Mouse (Mus musculus) CH12.LX (cell line): ENCODE measurements around the gene Tgm1. TPM values are rescaled to one million over a fixed set of nuclear protein-coding genes. Genes with fewer than 3 reads are reported as not detected.

Source experiments
- DNase-seq: peaks from one replicate; pipeline ENCODE4 v3.0.0-alpha.2; 2013; ENCODE audit errors: extremely low read depth
- H3K27ac ChIP-seq: 2 replicates; pipeline ENCODE4 v1.5.1; 2012; ENCODE audit warnings: low read depth, mild to moderate bottlenecking, control low read depth, moderate library complexity; ENCODE audit not compliant: insufficient read depth
- H3K27me3 ChIP-seq: replicated peaks from 2 replicates; pipeline ENCODE3; 2012; ENCODE audit warnings: inconsistent platforms
- H3K36me3 ChIP-seq, 2 experiments: replicated peaks in 1 of 2; 2 replicates each; pipeline versions ENCODE3 to v1.6.1; 2012; ENCODE audit warnings: inconsistent platforms in 1 of 2, low read length in 1 of 2, mild to moderate bottlenecking in 1 of 2, mixed read lengths in 1 of 2, moderate library complexity in 1 of 2; ENCODE audit not compliant: control insufficient read depth in 1 of 2, insufficient read depth in 1 of 2
- H3K4me1 ChIP-seq, 2 experiments: 2 replicates each; pipeline ENCODE4 v1.6.1; 2012; ENCODE audit warnings: inconsistent platforms in 1 of 2, moderate library complexity in 1 of 2; ENCODE audit not compliant: insufficient read depth in 2 of 2, control insufficient read depth in 1 of 2
- H3K4me2 ChIP-seq: 2 replicates; pipeline ENCODE4 v1.6.1; 2012; ENCODE audit warnings: low read depth, mild to moderate bottlenecking, control low read depth; ENCODE audit not compliant: poor library complexity, insufficient read depth, severe bottlenecking
- H3K4me3 ChIP-seq, 3 experiments: fragments of 150-350 bp in 1 of 3; sonication (generic) in 1 of 3; replicated peaks in 1 of 3; 2 replicates each; pipeline versions ENCODE3 to v1.5.1; 2011 to 2012; ENCODE audit warnings: low read depth in 2 of 3, low read length in 2 of 3, mild to moderate bottlenecking in 2 of 3, moderate library complexity in 2 of 3, control low read depth in 1 of 3, improper control_type of control experiment in 1 of 3, inconsistent platforms in 1 of 3, mixed read lengths in 1 of 3; ENCODE audit not compliant: poor library complexity in 1 of 3
- H3K79me2 ChIP-seq: replicated peaks from 2 replicates; pipeline ENCODE4 v1.6.1; 2012; ENCODE audit warnings: mild to moderate bottlenecking, moderate library complexity; ENCODE audit not compliant: control insufficient read depth, poor library complexity, insufficient read depth, severe bottlenecking; ENCODE audit errors: extremely low read depth
- H3K9ac ChIP-seq: 2 replicates; pipeline ENCODE4 v1.6.1; 2012; ENCODE audit warnings: low read depth, mild to moderate bottlenecking, control low read depth, moderate library complexity; ENCODE audit not compliant: insufficient read depth
- H3K9me3 ChIP-seq: replicated peaks from 2 replicates; pipeline ENCODE3; 2012; ENCODE audit warnings: low read length, inconsistent platforms, mixed read lengths
- BHLHE40 ChIP-seq: IDR thresholded peaks from 2 replicates; pipeline ENCODE4 v1.6.1; 2011; ENCODE audit warnings: mild to moderate bottlenecking, low read depth, low read length, improper control_type of control experiment
- CHD1 ChIP-seq: IDR thresholded peaks from 2 replicates; pipeline ENCODE4 v1.6.1; 2012; ENCODE audit warnings: low read depth, low read length, improper control_type of control experiment, inconsistent platforms
- CTCF ChIP-seq, 2 experiments: IDR thresholded peaks in 1 of 2; conservative IDR thresholded peaks in 1 of 2; 2 replicates each; pipeline ENCODE4 v1.5.1; 2011 to 2012; ENCODE audit warnings: low read depth in 2 of 2, low read length in 2 of 2, improper control_type of control experiment in 1 of 2, inconsistent platforms in 1 of 2, mild to moderate bottlenecking in 1 of 2, moderate library complexity in 1 of 2
- ELF1 ChIP-seq: IDR thresholded peaks from 2 replicates; pipeline ENCODE4 v1.6.1; 2014; ENCODE audit warnings: low read depth, mild to moderate bottlenecking, inconsistent platforms, low read length, improper control_type of control experiment
- GABPA ChIP-seq: IDR thresholded peaks from 2 replicates; pipeline ENCODE4 v1.6.1; 2012; ENCODE audit warnings: low read depth, low read length, improper control_type of control experiment, inconsistent platforms; ENCODE audit not compliant: insufficient replicate concordance
- HCFC1 ChIP-seq: IDR thresholded peaks from 2 replicates; pipeline ENCODE4 v1.6.1; 2012; ENCODE audit warnings: low read depth, mild to moderate bottlenecking, inconsistent platforms, low read length, improper control_type of control experiment
- JUN ChIP-seq: IDR thresholded peaks from 2 replicates; pipeline ENCODE4 v1.6.1; 2011; ENCODE audit warnings: low read depth, mild to moderate bottlenecking, low read length, improper control_type of control experiment, moderate library complexity; ENCODE audit not compliant: insufficient read depth
- JUND ChIP-seq: conservative IDR thresholded peaks from 2 replicates; pipeline ENCODE4 v1.6.1; 2011; ENCODE audit warnings: low read depth, low read length, improper control_type of control experiment
- KAT2A ChIP-seq: IDR thresholded peaks from 2 replicates; pipeline ENCODE4 v1.6.1; 2012; ENCODE audit warnings: low read length, improper control_type of control experiment, inconsistent platforms; ENCODE audit not compliant: insufficient replicate concordance
- MAX ChIP-seq: IDR thresholded peaks from 2 replicates; pipeline ENCODE4 v1.6.1; 2011; ENCODE audit warnings: low read length, improper control_type of control experiment
- MAZ ChIP-seq: IDR thresholded peaks from 2 replicates; pipeline ENCODE4 v1.6.1; 2012; ENCODE audit warnings: low read depth, mild to moderate bottlenecking, inconsistent platforms, low read length, improper control_type of control experiment, moderate library complexity
- MXI1 ChIP-seq: IDR thresholded peaks from 2 replicates; pipeline ENCODE4 v1.6.1; 2011; ENCODE audit warnings: mild to moderate bottlenecking, low read depth, low read length, improper control_type of control experiment
- MYC ChIP-seq: IDR thresholded peaks from 2 replicates; pipeline ENCODE4 v1.6.1; 2011; ENCODE audit warnings: low read depth, mild to moderate bottlenecking, improper control_type of control experiment, low read length
- PAX5 ChIP-seq: IDR thresholded peaks from 2 replicates; pipeline ENCODE4 v1.6.1; 2012; ENCODE audit warnings: low read length, inconsistent platforms, mixed read lengths
- POLR2A ChIP-seq: IDR thresholded peaks from 2 replicates; pipeline ENCODE4 v1.6.1; 2011; ENCODE audit warnings: low read depth, mild to moderate bottlenecking, improper control_type of control experiment, low read length
- TBP ChIP-seq: conservative IDR thresholded peaks from 2 replicates; pipeline ENCODE4 v1.6.1; 2011; ENCODE audit warnings: low read depth, low read length, improper control_type of control experiment
- ZMIZ1 ChIP-seq: IDR thresholded peaks from 2 replicates; pipeline ENCODE4 v1.6.1; 2012; ENCODE audit warnings: low read depth, mild to moderate bottlenecking, inconsistent platforms, low read length, improper control_type of control experiment
- dilution Hi-C: fragments of 300-500 bp; cut with MboI; formaldehyde crosslinking; loops from 2 replicates; pipeline ENCODE4 v1.14.3; 2020; ENCODE audit warnings: low sequenced_read_pairs; ENCODE audit not compliant: extremely low pct_unique_long_range_greater_than_20kb, extremely low pct_ligation_motif_present
- in situ Hi-C: fragments of 300-500 bp; cut with MboI; formaldehyde crosslinking; loops from 3 replicates; pipeline ENCODE4 v1.14.3; 2019; ENCODE audit warnings: low sequenced_read_pairs, low pct_ligation_motif_present, low pct_unique_long_range_greater_than_20kb, mixed read lengths
- polyA plus RNA-seq: library from polyadenylated mRNA; unstranded; fragments of >175 nt; gene quantifications from 2 replicates; pipeline ENCODE4 v1.2.1, GENCODE M21; 2012; ENCODE audit warnings: low read depth; ENCODE audit not compliant: insufficient read length
- total RNA-seq, 2 experiments: library from RNA; depleted of rRNA; stranded (reverse); fragments of 300-350 nt in 1 of 2; fragments of >200 nt in 1 of 2; gene quantifications; 2 replicates each; pipeline ENCODE4 v1.2.3; 2012 to 2014

Tgm1 gene
- total and polyA plus RNA-seq, 3 experiments: 0.07 to 0.14 TPM; not detected in 1

- no peak overlapping the region for H3K27ac ChIP-seq
- no peak overlapping the region for H3K9ac ChIP-seq
- H3K36me3 ChIP-seq: peaks cover 18 to 19% of the 10 kb centered on the region in 2 experiments
- H3K9me3 ChIP-seq: no peaks in the 10 kb centered on the region
- TF ChIP-seq BHLHE40 (no peak), POLR2A (no peak), ZMIZ1 (no peak), MAZ (no peak), KAT2A (no peak), MXI1 (no peak), GABPA (no peak), MYC (no peak), HCFC1 (no peak), CTCF (conservative IDR thresholded peaks at IDR 0.05 in 1 of 2, IDR thresholded peaks at IDR 0.05 in 1 of 2; ENCODE audit: low read depth in 2 of 2, low read length in 2 of 2) (no peak), TBP (no peak), ELF1 (no peak), MAX (no peak), JUN (no peak), PAX5 (no peak)
- H3K4me1 ChIP-seq: peaks cover 0 to 18% of the 10 kb centered on the region in 2 experiments; a peak in 2 of 4 replicates
- H3K4me2 ChIP-seq: no peak overlapping the region
- in situ Hi-C loops: no loop called here
- no peak overlapping the region for H3K4me3 ChIP-seq
- dilution Hi-C loops: no loop called here
- H3K79me2 ChIP-seq: no peaks in the 10 kb centered on the region
- H3K27me3 ChIP-seq: peaks cover 8% of the 10 kb centered on the region
- DNase-seq: no peak
These were observed 21.6 kb upstream of the Tgm1 start for GRCm38 (mm10) chr14:55735334-55735733.

GRCm38 (mm10) chr14:55734869-55735268 lies 21.1 kb upstream of the Tgm1 start:
- Histone ChIP-seq H3K4me1 (peaks cover 0 to 18% of the 10 kb centered on the region in 2 experiments; a peak in 2 of 4 replicates), H3K27me3 (peaks cover 8% of the 10 kb centered on the region), H3K9ac (no peak overlapping the region), H3K79me2 (no peaks in the 10 kb centered on the region), H3K4me3 (no peak overlapping the region), H3K36me3 (peaks cover 13 to 14% of the 10 kb centered on the region in 2 experiments), H3K9me3 (no peaks in the 10 kb centered on the region), H3K27ac (no peak overlapping the region), H3K4me2 (no peak overlapping the region)
- TF ChIP-seq CHD1 (no peak), JUND (no peak), CTCF (conservative IDR thresholded peaks at IDR 0.05 in 1 of 2, IDR thresholded peaks at IDR 0.05 in 1 of 2; ENCODE audit: low read depth in 2 of 2, low read length in 2 of 2) (no peak), BHLHE40 (no peak)
- no peak for DNase-seq
- in situ Hi-C loops (no loop called here), dilution Hi-C loops (no loop called here)
